Comparison of ENCODE assay signal across 12 mouse cellular contexts in the genomic region with DNA sequence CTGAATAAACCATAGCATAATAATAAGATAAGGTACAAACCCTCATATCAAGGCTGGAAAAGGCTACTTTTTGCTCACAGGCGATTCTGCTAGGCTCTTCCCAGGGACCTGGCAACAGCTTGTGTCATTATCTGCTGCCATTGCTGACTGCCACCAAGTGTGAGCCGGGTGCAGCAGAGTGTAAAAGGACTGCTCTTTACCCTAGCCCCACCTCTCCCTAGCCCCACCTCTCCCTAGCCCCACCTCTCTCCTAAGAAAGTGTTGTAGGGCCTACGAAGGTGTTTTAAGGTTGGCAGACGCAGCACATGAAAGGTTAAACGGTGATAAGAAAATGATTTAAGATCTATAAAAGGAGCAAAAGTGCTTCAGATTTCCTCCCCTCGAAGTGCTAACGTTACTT. TPM values are rescaled to one million over a fixed set of nuclear protein-coding genes. Genes with fewer than 3 reads are reported as not detected.
"Had no signal": no experiment of that assay in that cellular context is flagged by ENCODE, and none has a peak within 500 bp of the region (broad histone marks: within the 10 kb centered on the region; RNA-seq: fewer than 3 reads in every experiment).

No protein-coding gene starts in this region.

- H3K27me3 ChIP-seq: liver, embryonic 15.5 days; midbrain, embryonic 13.5 days had no signal

- H3K4me1 ChIP-seq: limb, embryonic 10.5 days; liver, embryonic 15.5 days; midbrain, embryonic 13.5 days had no signal

- H3K27ac ChIP-seq: left cerebral cortex, adult 2 months; limb, embryonic 10.5 days; liver, embryonic 15.5 days; midbrain, embryonic 13.5 days had no signal

- H3K9ac ChIP-seq: liver, embryonic 15.5 days; midbrain, embryonic 13.5 days had no signal

- H3K4me3 ChIP-seq: left cerebral cortex, adult 2 months; limb, embryonic 10.5 days; liver, embryonic 15.5 days; midbrain, embryonic 13.5 days had no signal

- ATAC-seq: lung, postnatal 0 days; midbrain, embryonic 13.5 days had no signal

- H3K9me3 ChIP-seq: limb, embryonic 10.5 days; liver, embryonic 15.5 days; midbrain, embryonic 13.5 days had no signal

- H3K4me2 ChIP-seq: liver, embryonic 11.5 days; liver, embryonic 15.5 days; midbrain, embryonic 13.5 days had no signal

- DNase-seq: kidney, postnatal 25 days; lung, adult 2 months; lung, postnatal 36 days; right cerebral cortex, postnatal 14 days; thymus, postnatal 36 days had no signal

- H3K36me3 ChIP-seq: limb, embryonic 10.5 days; liver, embryonic 15.5 days; midbrain, embryonic 13.5 days had no signal

RNA-seq across cellular contexts. Expression of a gene that starts 53.4 kb away (rescaled TPM):
- total RNA-seq: megakaryocyte progenitor cell, adult 5-6 weeks had no signal
